Mouse (Mus musculus): Measurements from ENCODE around the gene Nckap5l. TPM values are rescaled to one million over a fixed set of nuclear protein-coding genes. Genes with fewer than 3 reads are reported as not detected.

The Nckap5l gene
- total RNA-seq (2014; rRNA removed) (12.3 and 17.6 TPM in 2 replicates), polyA plus RNA-seq (2015; fragmentation: Nextera tagmentation; extraction: Ambion mirVana) (7.9 and 10.3 TPM in 2 replicates)

DNA sequence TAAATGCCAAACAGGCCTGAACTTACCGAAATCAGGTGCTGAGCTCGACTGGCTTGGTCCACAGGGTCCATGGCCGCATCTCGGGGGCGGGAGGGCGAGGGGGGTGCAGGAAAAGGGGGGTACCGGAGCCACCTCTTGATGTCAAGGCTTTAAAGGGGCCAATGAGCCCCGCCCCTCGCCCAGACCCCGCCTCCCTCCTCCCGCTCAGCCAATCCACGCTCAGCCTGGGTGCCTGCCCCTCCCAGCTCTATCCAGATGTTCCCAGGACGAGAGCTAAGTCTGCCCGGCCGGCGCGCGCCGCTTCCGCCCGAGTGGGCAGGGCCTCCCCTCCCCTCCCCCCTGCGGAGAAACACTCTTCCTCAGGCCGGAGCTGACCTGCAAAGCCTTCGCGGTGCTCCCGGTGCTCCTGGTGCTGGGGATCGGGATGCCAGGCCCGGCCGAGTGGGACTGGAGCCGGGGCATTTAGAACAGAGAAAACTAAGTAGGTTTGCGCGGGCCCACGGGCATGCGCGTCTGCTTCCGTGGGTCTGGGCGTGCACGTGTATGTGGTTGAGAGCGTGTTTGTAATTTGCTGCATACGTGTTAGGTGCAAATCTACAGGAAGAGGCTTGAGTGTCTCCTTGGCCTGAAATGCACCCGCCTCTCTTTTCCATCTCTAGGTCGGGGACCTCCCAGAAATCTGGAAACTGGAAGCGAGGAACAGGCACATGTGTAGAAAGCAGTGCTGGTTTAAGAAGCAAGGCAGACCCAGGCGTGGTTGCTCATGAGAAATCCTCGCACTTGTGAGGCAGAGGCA lies at the start of gene Nckap5l:
Gene Nckap5l, minus strand, starts transcription at position 143 of the 796 bp plus-strand sequence.
- Histone ChIP-seq H3K4me2 (ENCODE audit: low read depth) (peak within 1 kb of the TSS; percentile 81), H3K9me3 (ENCODE audit: low read length) (no peaks in the 10 kb centered on the region), H3K36me3 (ENCODE audit: insufficient read depth) (no peaks in the 10 kb centered on the region), H3K27me3 (ENCODE audit: insufficient read depth, low read length) (no peaks in the 10 kb centered on the region), H3K27ac (ENCODE audit: low read depth, low read length) (peak within 1 kb of the TSS; percentile 89), H3K4me3 (ENCODE audit: low read depth, low read length) (peak within 1 kb of the TSS; percentile 94), H3K9ac (peak within 1 kb of the TSS; percentile 76), H3K4me1 (ENCODE audit: insufficient read depth) (peaks cover 19% of the 10 kb centered on the region)
- no peak for TF ChIP-seq CTCF (IDR thresholded peaks at IDR 0.05; ENCODE audit: low read depth)
- DNase-seq (peak; percentile 93), ATAC-seq (peak; percentile 96)
- under 1% methylated on average over 43 of the region's 45 CpGs for WGBS

DNA sequence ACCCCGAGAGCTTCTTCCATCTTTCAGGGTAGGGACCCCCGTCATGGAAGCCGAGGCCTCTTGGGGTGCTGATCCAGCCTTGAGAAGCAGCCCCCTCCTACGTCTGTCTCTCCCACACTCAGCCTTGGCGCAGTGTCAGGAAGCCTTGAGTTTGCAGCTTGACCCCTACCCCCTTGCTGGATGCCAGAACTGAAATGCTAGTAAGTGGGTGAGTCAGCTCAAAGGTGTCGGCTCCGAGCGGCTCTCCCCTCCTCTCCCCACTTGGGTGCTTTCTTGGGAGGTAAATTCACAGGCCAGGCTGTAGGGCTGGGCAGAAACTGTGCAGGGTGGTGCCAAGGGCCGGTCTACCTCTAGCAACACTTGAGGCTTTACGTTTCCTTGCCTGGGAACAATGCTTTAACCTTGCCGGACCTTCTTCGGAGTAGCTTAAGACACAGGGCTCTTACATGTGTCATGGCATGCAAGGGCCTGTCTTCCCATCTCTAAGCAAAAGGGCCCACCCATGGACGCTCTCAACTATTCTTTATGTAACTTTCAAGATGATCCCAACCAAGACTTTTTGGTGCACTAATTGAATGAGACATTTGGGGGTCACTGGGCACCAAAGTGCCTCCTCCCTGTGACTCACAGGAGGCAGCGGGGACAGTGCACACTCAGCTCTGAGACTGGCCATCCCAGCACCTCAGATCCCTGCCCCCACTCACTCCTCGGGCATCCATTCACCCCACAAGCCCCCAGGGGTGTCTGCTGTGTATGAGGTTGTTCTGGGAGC lies 48.0 kb upstream of the Nckap5l start:
- no peaks in the 10 kb centered on the region for H3K27me3 ChIP-seq (ENCODE audit: insufficient read depth, low read length)

GRCm38 (mm10) chr15:99503256-99503655 lies 45.7 kb upstream of the Nckap5l start:
- H3K27me3 ChIP-seq (ENCODE audit: insufficient read depth, low read length), result no peaks in the 10 kb centered on the region
- H3K4me1 ChIP-seq (ENCODE audit: insufficient read depth), result no peaks in the 10 kb centered on the region; the same call in 1 of the 2 replicates
- no peak overlapping the region for H3K4me2 ChIP-seq (ENCODE audit: low read depth)
- WGBS, result 74% methylated on average over 5 of the region's 5 CpGs
- no peak overlapping the region for H3K27ac ChIP-seq (ENCODE audit: low read depth, low read length)
- H3K36me3 ChIP-seq (ENCODE audit: insufficient read depth), result no peaks in the 10 kb centered on the region
- ATAC-seq, result no peak
- DNase-seq, result no peak
- H3K9ac ChIP-seq, result no peak overlapping the region
- no peak for TF ChIP-seq CTCF (IDR thresholded peaks at IDR 0.05; ENCODE audit: low read depth)
- H3K4me3 ChIP-seq (ENCODE audit: low read depth, low read length), result no peak overlapping the region
- H3K9me3 ChIP-seq (ENCODE audit: low read length), result no peaks in the 10 kb centered on the region

More for the DNA sequence above, 48.0 kb upstream of the Nckap5l start:
- H3K27ac ChIP-seq (ENCODE audit: low read depth, low read length), result no peak overlapping the region
- H3K36me3 ChIP-seq (ENCODE audit: insufficient read depth), result peaks cover 9% of the 10 kb centered on the region; the same call in 1 of the 2 replicates
- no peak for TF ChIP-seq CTCF (IDR thresholded peaks at IDR 0.05; ENCODE audit: low read depth)
- H3K9me3 ChIP-seq (ENCODE audit: low read length), result no peaks in the 10 kb centered on the region
- H3K4me1 ChIP-seq (ENCODE audit: insufficient read depth), result no peaks in the 10 kb centered on the region; the same call in 1 of the 2 replicates
- DNase-seq (no peak), ATAC-seq (no peak)
- H3K4me2 ChIP-seq (ENCODE audit: low read depth), result no peak overlapping the region
- no peak overlapping the region for H3K9ac ChIP-seq
- H3K4me3 ChIP-seq (ENCODE audit: low read depth, low read length), result no peak overlapping the region
- 80% methylated on average over 15 of the region's 15 CpGs for WGBS

DNA sequence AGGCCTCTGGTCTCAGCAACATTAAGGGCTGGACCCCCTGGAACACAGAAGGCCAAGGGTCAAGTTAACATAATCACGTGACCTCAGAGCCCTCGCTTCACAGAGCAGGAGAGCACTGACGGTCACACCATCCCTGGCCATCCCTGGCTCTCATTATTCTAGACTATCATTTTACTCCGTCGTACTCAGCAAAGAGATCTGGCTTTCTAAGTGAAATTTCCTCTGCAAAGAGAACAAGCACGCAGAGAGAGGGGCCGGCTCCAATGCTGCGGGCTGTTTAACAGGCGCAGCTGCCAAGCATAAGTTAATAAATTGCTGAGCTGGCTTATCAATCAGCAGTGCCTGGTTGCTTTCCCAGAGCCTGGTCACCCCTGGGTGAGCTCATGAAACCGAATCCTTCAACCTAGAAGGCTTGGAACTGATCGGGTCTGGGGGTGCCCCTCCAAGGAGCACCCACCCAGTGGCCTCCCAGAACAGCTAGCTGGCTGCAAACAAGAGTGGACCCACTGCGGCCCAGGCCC lies 44.8 kb upstream of the Nckap5l start:
- no peaks in the 10 kb centered on the region for H3K27me3 ChIP-seq (ENCODE audit: insufficient read depth, low read length)
- no peaks in the 10 kb centered on the region for H3K36me3 ChIP-seq (ENCODE audit: insufficient read depth)
- no peaks in the 10 kb centered on the region for H3K9me3 ChIP-seq (ENCODE audit: low read length)
- WGBS, result 45% methylated on average over 12 of the region's 12 CpGs
- no peak overlapping the region for H3K9ac ChIP-seq
- DNase-seq (peak; percentile 41), ATAC-seq (peak; percentile 57)
- H3K4me3 ChIP-seq (ENCODE audit: low read depth, low read length), result no peak overlapping the region
- H3K4me2 ChIP-seq (ENCODE audit: low read depth), result no peak overlapping the region
- no peak for TF ChIP-seq CTCF (IDR thresholded peaks at IDR 0.05; ENCODE audit: low read depth)
- peak overlapping the region; percentile 57 for H3K27ac ChIP-seq (ENCODE audit: low read depth, low read length)
- peaks cover 4% of the 10 kb centered on the region for H3K4me1 ChIP-seq (ENCODE audit: insufficient read depth)

GRCm38 (mm10) chr15:99501292-99502260 lies 44.0 kb upstream of the Nckap5l start:
- Histone ChIP-seq H3K4me3 (ENCODE audit: low read depth, low read length) (no peak overlapping the region), H3K27me3 (ENCODE audit: insufficient read depth, low read length) (no peaks in the 10 kb centered on the region), H3K36me3 (ENCODE audit: insufficient read depth) (no peaks in the 10 kb centered on the region), H3K4me1 (ENCODE audit: insufficient read depth) (peaks cover 5% of the 10 kb centered on the region), H3K9ac (no peak overlapping the region), H3K9me3 (ENCODE audit: low read length) (no peaks in the 10 kb centered on the region), H3K4me2 (ENCODE audit: low read depth) (no peak overlapping the region), H3K27ac (ENCODE audit: low read depth, low read length) (peak overlapping the region; percentile 57; the same call in 1 of the 2 replicates)
- ATAC-seq (peak; percentile 42; the same call in 1 of the 2 replicates), DNase-seq (peak; percentile 47)
- TF ChIP-seq CTCF (IDR thresholded peaks at IDR 0.05; ENCODE audit: low read depth), result no peak
- WGBS, result 52% methylated on average over 20 of the region's 20 CpGs

DNA sequence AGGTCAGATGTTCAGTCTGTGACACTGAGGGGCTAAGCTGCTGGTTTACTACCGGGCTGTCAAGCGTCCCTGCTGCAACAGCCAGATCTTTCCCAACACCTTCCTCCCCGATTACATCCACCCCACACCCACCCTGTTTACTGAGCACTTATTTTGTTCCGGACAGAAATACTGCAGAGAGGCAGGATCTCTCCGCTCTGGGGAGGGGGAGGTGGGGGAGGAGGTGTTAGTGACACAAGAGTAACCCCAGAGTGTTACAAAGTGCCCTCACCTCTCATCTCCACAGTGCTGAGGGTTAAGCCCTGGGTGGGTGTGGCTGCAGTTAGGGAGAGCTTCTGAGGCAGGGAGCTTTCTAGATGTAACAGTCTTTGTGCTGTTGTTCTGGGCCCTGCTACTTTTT lies 42.8 kb upstream of the Nckap5l start:
- DNase-seq (no peak), ATAC-seq (no peak)
- Histone ChIP-seq H3K36me3 (ENCODE audit: insufficient read depth) (no peaks in the 10 kb centered on the region), H3K9me3 (ENCODE audit: low read length) (no peaks in the 10 kb centered on the region), H3K9ac (no peak overlapping the region), H3K4me1 (ENCODE audit: insufficient read depth) (peaks cover 5% of the 10 kb centered on the region), H3K27me3 (ENCODE audit: insufficient read depth, low read length) (no peaks in the 10 kb centered on the region), H3K4me2 (ENCODE audit: low read depth) (no peak overlapping the region), H3K4me3 (ENCODE audit: low read depth, low read length) (no peak overlapping the region), H3K27ac (ENCODE audit: low read depth, low read length) (no peak overlapping the region)
- WGBS, result 67% methylated on average over 5 of the region's 5 CpGs
- TF ChIP-seq CTCF (IDR thresholded peaks at IDR 0.05; ENCODE audit: low read depth), result no peak

Data from forebrain, postnatal 0 days (tissue).